Mouse (Mus musculus) T-helper 17 cell (primary cell): ENCODE measurements around the gene Rnf41.

ENCODE experiments used
- in situ Hi-C, 2 experiments: fragments of 300-600 bp; cut with MboI, MseI; formaldehyde crosslinking; loops; 1 replicate in 1 of 2; 2 replicates in 1 of 2; pipeline ENCODE4 v1.15.1; 2025; ENCODE audit warnings: high pct_unique_total_duplicates in 2 of 2

Rnf41 gene

GRCm38 (mm10) chr10:128459409-128460269 lies 48.2 kb downstream of the Rnf41 start:
- in situ Hi-C loops, result loop anchor here (5.0 to 10.0 kb wide), 3 partner anchors 63 to 125 kb away; partner anchors contain the start of gene Cs (in 1 of the 2)

- in situ Hi-C loops, result loop anchor here in 1 of 2 experiments (5.0 kb wide), 1 partner anchor 62 kb away; no protein-coding TSS in a partner anchor
These were observed 48.8 kb downstream of the Rnf41 start for GRCm38 (mm10) chr10:128460270-128460630.

- in situ Hi-C loops, result no loop called here
These were observed 62.9 kb downstream of the Rnf41 start for GRCm38 (mm10) chr10:128474366-128474765.

DNA sequence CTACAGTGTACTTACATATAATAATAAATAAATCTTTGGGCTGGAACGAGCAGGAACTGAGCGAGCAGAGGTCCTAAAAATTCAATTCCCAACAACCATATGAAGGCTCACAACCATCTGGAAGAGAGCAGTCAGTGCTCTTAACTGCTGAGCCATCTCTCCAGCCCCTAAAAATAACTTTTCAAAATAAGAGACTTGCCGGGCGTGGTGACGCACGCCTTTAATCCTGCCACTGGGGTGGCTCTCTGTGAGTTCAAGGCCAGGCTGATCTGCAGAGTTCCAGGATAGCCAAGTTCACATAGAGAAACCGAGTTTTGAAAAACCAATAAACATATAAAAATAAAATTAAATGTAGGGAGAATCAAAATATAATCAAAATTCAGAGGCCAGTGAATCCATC lies 74.9 kb downstream of the Rnf41 start:
- in situ Hi-C loops, result loop anchor here in 1 of 2 experiments (25.0 kb wide), 1 partner anchor 824 kb away; the partner anchor contains the start of genes Nab2 and Nemp1

DNA sequence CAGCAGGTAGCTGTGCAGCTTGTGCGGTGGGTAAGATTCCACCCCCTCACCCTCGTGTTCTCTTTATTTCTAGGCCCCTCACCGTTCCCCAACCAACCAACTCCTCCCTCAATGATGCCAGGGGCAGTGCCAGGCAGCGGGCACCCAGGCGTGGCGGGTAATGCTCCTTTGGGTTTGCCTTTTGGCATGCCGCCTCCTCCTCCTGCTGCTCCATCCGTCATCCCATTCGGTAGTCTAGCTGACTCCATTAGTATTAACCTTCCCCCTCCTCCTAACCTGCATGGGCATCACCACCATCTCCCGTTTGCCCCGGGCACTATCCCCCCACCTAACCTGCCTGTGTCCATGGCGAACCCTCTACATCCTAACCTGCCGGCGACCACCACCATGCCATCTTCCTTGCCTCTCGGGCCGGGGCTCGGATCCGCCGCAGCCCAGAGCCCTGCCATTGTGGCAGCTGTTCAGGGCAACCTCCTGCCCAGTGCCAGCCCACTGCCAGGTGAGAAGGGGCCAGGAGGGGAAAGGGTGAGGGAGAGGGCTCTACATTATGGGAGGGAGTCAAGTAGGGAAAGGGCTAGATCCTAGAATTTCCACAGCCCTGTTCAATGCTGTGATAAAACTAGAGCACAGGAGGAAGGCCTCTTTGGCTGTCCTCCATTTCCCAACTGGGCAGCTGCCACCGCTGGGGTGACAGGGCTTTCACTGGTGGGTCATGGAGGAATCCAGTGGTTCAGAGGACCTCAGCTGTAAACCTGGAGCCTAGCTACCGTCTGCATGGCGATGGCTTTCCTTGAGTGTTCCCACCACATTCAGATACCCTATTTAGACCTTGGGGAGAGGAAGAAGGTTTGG lies 76.6 kb downstream of the Rnf41 start:
- in situ Hi-C loops, result loop anchor here in 1 of 2 experiments (25.0 kb wide), 1 partner anchor 826 kb away; the partner anchor contains the start of genes Nab2 and Nemp1

GRCm38 (mm10) chr10:128488776-128489175 lies 77.3 kb downstream of the Rnf41 start:
- in situ Hi-C loops, result loop anchor here in 1 of 2 experiments (25.0 kb wide), 1 partner anchor 826 kb away; the partner anchor contains the start of genes Nab2 and Nemp1

GRCm38 (mm10) chr10:128489380-128489779 lies 77.9 kb downstream of the Rnf41 start:
- in situ Hi-C loops, result loop anchor here in 1 of 2 experiments (25.0 kb wide), 1 partner anchor 827 kb away; the partner anchor contains the start of genes Nab2 and Nemp1

GRCm38 (mm10) chr10:128489785-128490184 lies 78.3 kb downstream of the Rnf41 start:
- in situ Hi-C loops, result loop anchor here in 1 of 2 experiments (25.0 kb wide), 1 partner anchor 827 kb away; the partner anchor contains the start of genes Nab2 and Nemp1

GRCm38 (mm10) chr10:128490232-128490631 lies 78.8 kb downstream of the Rnf41 start:
- in situ Hi-C loops, result loop anchor here in 1 of 2 experiments (25.0 kb wide), 1 partner anchor 828 kb away; the partner anchor contains the start of genes Nab2 and Nemp1

- in situ Hi-C loops, result loop anchor here in 1 of 2 experiments (25.0 kb wide), 1 partner anchor 829 kb away; the partner anchor contains the start of genes Nab2 and Nemp1
These were observed 79.5 kb downstream of the Rnf41 start for GRCm38 (mm10) chr10:128490912-128491311.
